Mouse (Mus musculus) cerebellum, adult 2 months (tissue): ENCODE data around the gene Gm42906. TPM values are rescaled to one million over a fixed set of nuclear protein-coding genes. Genes with fewer than 3 reads are reported as not detected.

ENCODE experiments used
- DNase-seq, 2 experiments: peaks; one replicate each; pipeline ENCODE4 v3.0.0; 2021
- H3K27ac ChIP-seq: fragments of 200-500 bp; 2 replicates; pipeline ENCODE4 v1.5.1; 2012; ENCODE audit warnings: low read length, control low read depth, inconsistent platforms; ENCODE audit not compliant: insufficient read depth
- H3K27me3 ChIP-seq: fragments of 200-500 bp; 2 replicates; pipeline ENCODE4 v1.6.1; 2012; ENCODE audit warnings: inconsistent platforms, mild to moderate bottlenecking, low read length, moderate library complexity; ENCODE audit not compliant: control insufficient read depth, insufficient read depth
- H3K4me1 ChIP-seq: fragments of 200-500 bp; 2 replicates; pipeline ENCODE4 v1.6.1; 2011; ENCODE audit warnings: low read length; ENCODE audit not compliant: control insufficient read depth, insufficient read depth
- H3K4me3 ChIP-seq: fragments of 200-500 bp; replicated peaks from 2 replicates; pipeline ENCODE3; 2011; ENCODE audit warnings: mild to moderate bottlenecking, low read depth, low read length, control low read depth; ENCODE audit not compliant: insufficient read depth
- CTCF ChIP-seq: fragments of 200-500 bp; IDR thresholded peaks from 2 replicates; pipeline ENCODE4 v1.5.1; 2011; ENCODE audit warnings: low read depth, mild to moderate bottlenecking, control low read depth, low read length, moderate library complexity, borderline replicate concordance; ENCODE audit not compliant: insufficient read depth
- POLR2A ChIP-seq: fragments of 200-500 bp; IDR thresholded peaks from 2 replicates; pipeline ENCODE4 v1.6.1; 2011; ENCODE audit warnings: low read length, control low read depth, borderline replicate concordance; ENCODE audit not compliant: insufficient read depth
- WGBS: fragments of 180-500 bp; shearing (Covaris S2); methylation state at CpG from one replicate; pipeline ENCODE4 v1.1.7; 2018; 5-methylcytosine and 5-hydroxymethylcytosine counted together
- polyA plus RNA-seq: library from polyadenylated mRNA; depleted of rRNA; stranded (reverse); fragments of >200 nt; gene quantifications from 2 replicates; pipeline ENCODE4 v1.2.3, GENCODE M21; 2012; rRNA removed

The Gm42906 gene
- polyA plus RNA-seq, 1 experiment: not detected

GRCm38 (mm10) chr5:151020831-151021230, 407.1 kb downstream of the Gm42906 start:
- no peak overlapping the region for H3K27ac ChIP-seq
- TF ChIP-seq POLR2A: no peak
- no peak for TF ChIP-seq CTCF
- no peak overlapping the region for H3K4me3 ChIP-seq
- no peak for DNase-seq
- 84% methylated on average over 14 of the region's 14 CpGs for WGBS
- H3K27me3 ChIP-seq: no peaks in the 10 kb centered on the region
- H3K4me1 ChIP-seq: peaks cover 3% of the 10 kb centered on the region

GRCm38 (mm10) chr5:151020031-151020820, 407.7 kb downstream of the Gm42906 start:
- no peak overlapping the region for H3K27ac ChIP-seq

GRCm38 (mm10) chr5:151018959-151019358, 409.0 kb downstream of the Gm42906 start:
- no peak for DNase-seq
- H3K27ac ChIP-seq: no peak overlapping the region
- 89% methylated on average over 5 of the region's 5 CpGs for WGBS
- H3K4me3 ChIP-seq: no peak overlapping the region
- peaks cover 3% of the 10 kb centered on the region for H3K4me1 ChIP-seq
- H3K27me3 ChIP-seq: no peaks in the 10 kb centered on the region
- TF ChIP-seq CTCF: no peak
- TF ChIP-seq POLR2A: no peak

More at GRCm38 (mm10) chr5:151020031-151020820, 407.7 kb downstream of the Gm42906 start:
- peaks cover 3% of the 10 kb centered on the region for H3K4me1 ChIP-seq
- H3K4me3 ChIP-seq: no peak overlapping the region
- 82% methylated on average over 13 of the region's 13 CpGs for WGBS
- TF ChIP-seq POLR2A (no peak), CTCF (no peak)
- H3K27me3 ChIP-seq: no peaks in the 10 kb centered on the region
- no peak for DNase-seq

GRCm38 (mm10) chr5:151018450-151018849, 409.5 kb downstream of the Gm42906 start:
- H3K27me3 ChIP-seq: no peaks in the 10 kb centered on the region
- DNase-seq: no peak
- peaks cover 3% of the 10 kb centered on the region for H3K4me1 ChIP-seq
- TF ChIP-seq CTCF: no peak
- TF ChIP-seq POLR2A: no peak
- H3K27ac ChIP-seq: no peak overlapping the region
- WGBS: 83% methylated on average over 5 of the region's 5 CpGs
- H3K4me3 ChIP-seq: no peak overlapping the region

Other genes with a start within 250 kb of the Gm42906 start
- 9.8 and 10.6 TPM in 2 replicates for gene Stard13, start 194.3 kb downstream of the Gm42906 start, polyA plus RNA-seq
- 0.03 TPM in 1 of 2 replicates, not detected in the other for gene Vmn2r18, start 177.9 kb upstream of the Gm42906 start, polyA plus RNA-seq
- gene Rfc3, start 223.1 kb upstream of the Gm42906 start, polyA plus RNA-seq: 12.7 and 13.2 TPM in 2 replicates